Mouse (Mus musculus): ENCODE measurements at regions not wholly inside any gene's neighbourhood (a gene's known extent, or its start where the extent isn't known, plus 50 kb on each side); places are given as distances from the start of the nearest gene placed in this dataset.
"Not testable (repeated sequence)": the region's sequence is repeated elsewhere in the genome, so short reads cannot be mapped to it uniquely, and the experiment has no call there.

DNA sequence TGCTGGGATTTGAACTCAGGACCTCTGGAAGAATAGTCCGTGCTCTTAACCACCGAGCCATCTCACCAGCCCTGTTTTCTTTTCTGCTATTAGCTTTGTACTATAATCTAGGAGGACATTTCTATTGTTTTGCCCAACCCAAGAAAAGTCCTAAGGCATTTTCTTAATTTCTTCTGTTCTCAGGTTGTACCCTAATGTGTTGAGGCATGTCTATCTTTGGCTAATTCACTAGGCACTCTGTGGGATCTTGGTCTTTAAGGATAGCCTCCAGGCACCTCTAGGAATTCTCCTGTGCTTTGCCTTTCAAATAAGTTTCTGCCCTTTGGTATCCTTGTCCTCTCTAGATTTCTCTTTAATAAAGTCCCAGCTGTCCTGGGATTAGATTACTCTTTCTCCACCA lies 214.6 kb upstream of the Sesn3 start:
- DNase-seq: no peak

DNA sequence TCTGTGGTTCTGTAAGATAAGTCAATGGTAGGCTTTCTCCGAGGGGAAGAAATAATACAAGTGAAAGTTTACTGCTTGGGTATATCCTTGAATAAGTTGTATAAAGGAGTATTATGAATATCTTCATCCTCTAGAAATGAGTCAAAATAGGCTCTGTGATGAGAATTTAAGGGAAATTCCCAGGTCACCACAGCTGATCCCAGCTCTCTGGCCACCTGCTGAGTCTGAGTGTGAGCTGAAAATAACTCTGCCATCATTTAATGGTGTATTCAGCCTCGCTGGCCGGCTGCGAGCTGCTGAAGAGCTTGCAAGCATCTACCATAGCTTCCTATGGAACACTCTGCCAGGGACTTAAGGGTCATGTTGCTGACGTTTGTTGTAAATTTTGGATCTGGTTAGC lies 213.5 kb upstream of the Sesn3 start:
- DNase-seq: no peak

DNA sequence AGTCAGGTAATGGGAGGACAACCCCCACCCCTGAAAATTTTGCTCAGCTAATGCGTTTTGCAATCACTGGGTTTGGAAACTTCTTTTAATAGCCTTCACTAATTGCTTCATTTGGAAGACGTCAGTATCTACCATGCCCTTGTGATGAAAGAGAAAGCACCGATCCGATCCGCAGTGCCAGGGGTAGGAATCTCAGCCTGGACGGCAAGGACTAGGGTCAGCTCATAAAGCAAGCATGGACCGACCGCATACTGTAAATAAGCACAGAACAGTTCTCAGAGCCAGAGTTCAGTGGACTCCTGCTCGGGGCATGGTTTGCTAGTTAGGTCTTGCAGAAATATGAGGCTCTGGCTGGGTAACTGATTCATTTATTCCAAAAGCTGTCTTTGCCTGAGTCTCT lies 213.0 kb upstream of the Sesn3 start:
- no peak for DNase-seq

DNA sequence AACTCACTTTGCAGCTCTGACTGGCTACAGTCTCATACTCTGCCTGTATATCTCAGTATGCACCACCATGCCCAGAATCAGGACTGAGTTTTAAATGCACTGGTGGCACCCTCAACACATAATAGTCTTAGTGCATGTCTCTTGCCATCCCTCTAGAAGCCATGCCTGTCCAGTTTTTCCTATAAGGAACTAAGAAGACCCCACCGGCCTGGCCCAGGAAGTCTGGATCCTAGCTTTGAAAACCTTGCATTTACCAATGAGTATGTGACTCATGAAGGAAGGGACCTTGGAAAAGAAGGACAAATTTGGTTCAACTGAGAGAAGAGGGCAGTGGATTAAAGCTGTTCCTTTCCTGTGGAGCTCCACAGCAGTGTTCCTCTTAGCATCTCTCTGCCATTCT lies 212.2 kb upstream of the Sesn3 start:
- no peak for DNase-seq

DNA sequence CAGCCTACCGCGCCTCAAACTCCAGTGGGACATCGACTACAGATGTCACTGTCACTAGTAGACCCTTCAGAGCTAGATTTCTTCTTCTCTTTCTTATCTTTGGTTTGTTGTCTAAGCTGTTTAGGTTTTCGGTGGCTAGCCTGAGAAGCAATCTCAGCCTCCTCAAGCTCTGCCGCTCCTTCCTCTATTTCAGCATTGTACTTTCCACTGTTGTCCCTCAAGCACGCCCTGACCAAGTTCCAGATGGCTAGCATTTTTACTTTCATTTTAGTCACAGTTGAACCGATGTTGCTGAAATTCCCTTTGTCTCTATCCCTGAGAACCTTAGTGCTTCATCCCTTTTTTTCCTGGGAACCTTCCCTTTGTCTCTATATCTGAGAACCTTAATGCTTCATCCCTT lies 208.1 kb upstream of the Sesn3 start:
- DNase-seq: peak; percentile 29 to 42

DNA sequence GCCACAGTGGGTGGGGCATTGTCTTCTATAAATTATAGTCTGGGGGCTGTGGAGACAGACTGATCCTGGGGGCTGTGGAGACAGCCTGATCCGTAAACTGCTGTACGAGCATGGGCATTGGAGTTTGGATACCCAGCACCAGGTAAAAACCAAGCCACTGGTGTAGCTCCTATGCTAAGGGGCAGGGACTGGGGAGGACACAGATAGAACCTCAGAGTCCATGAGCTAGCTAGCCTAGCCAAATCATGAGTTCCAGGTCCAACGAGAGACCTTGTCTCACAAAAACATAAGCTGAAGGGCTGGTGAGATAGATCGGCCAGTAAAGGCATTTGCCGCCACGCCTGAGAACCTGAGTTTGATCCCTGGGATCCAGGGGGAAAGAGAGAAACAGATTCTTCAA lies 205.8 kb upstream of the Sesn3 start:
- DNase-seq: no peak

DNA sequence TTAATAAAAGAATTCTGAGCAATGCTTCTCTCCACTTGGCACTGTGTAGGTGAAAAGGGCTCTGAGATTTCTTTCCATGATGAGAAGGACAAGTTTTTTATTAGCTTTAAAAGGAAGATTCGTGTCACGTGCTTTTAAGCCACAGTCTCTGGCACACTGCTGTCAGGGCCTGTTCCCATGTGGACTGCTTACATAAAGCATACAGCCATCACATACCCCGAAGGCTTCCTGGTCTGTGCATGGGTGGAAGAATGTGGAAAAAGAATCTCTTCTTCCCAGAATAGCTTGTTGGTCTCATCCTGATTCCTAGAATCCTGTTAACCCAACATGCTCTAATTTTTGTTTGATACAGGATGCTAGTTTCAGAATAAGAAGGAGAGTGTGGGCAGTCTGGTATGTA lies 205.1 kb upstream of the Sesn3 start:
- no peak for DNase-seq

DNA sequence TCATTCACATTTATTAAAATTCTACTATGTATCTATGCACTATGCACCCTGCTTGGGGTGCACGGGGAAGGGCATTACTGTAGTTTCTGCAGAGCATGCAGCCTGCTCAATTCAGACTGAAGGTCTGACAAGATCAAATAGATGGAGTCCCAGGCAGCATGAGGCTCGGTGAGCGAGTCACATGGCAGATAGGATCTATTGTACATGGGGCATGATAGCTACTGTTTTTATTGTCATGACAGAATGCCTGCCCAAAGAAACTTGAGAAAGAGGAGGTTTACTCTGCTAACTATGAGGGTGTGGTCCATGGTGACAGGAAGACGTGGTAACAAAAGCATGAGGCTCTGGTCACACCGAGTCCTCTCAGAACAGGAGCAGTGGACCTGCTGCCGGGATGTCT lies 203.1 kb upstream of the Sesn3 start:
- DNase-seq: no peak

DNA sequence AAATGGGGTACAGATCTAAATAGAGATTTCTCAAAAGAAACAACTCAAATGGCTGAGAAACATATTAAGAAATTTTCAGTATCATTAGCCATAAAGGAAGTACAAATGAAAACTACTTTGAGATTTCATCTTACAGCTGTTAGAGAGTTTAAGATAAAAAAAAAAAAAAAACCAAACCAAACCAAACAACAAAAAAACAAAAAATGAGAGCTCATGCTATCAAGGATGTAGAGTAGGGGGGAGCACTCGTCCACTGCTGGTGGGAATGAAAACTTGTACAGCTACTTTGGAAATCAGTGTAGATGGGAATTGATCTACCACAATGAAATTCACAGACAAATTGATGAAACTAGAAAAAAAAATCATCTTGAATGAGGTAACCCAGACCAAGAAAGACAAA lies 201.9 kb upstream of the Sesn3 start:
- no peak for DNase-seq

DNA sequence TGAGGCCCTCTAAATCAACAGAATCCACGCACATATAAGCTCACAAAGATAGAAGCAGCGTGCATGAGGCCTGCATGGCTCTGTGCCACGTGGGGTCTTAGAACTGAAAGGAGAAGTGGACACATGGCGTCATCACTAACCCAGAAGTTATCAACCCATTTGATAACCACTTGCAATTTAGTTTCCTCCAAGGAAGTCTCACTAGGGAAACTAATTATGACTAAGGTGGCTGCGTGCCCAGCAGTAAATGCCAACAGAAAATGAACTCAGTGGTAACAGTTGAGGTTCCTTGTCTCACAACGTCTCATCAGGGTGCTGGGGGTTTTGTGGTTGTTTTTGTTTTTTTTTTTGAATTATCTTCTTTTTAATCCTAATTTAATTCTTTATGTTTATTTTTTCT lies 200.6 kb upstream of the Sesn3 start:
- DNase-seq: peak; percentile 43 to 52

DNA sequence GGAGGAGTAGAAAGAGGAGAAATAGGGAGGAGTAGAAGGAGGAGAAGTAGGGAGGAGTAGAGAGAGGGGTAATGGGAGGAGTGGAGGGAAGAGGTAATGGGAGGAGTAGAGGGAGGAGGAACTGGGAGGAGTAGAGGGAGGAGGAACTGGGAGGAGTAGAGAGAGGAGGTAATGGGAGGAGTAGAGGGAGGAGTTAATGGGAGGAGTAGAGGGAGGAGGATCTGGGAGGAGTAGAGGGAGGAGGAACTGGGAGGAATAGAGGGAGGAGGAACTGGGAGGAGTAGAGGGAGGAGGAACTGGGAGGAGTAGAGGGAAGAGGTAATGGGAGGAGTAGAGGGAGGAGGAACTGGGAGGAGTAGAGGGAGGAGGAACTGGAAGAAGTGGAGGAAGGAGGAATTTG lies 200.0 kb upstream of the Sesn3 start:
- DNase-seq: not testable (repeated sequence)

DNA sequence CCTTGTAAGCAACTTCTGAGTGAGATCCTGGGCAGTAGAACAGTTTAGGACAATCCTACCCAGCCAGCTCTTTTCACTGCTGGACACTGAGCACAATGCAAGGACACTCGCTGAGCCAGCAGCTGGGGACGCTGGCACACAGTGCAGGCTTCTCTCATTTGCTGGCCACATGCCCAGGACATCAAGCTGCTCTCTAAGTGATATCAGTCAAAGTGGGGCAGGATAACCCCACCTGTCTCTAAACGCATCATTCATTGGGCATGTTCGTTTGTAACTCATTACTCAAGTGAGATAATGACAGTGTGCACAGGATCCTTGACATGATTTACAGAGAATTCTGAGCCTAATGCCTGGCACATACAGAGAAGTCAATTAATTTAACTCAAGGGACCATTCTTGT lies 199.4 kb upstream of the Sesn3 start:
- DNase-seq: no peak

DNA sequence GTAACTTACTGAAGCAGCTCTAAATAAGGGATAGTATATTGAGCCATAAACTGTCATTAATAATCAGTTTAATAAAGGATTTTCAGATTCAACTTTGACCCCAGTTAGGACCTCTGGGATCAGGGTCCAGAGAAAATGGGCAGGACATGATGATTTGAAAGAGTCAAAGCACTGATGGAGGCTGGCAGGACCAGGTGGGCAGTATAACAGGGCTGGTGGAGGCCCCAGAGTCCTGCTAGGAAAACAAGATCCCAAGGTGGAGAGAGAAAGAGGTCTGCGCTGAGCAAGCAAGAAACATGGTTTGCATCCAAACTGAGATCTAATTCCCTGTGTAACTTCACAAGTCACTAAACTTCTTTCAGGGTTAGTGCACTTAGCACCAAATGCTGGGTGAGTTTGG lies 199.0 kb upstream of the Sesn3 start:
- no peak for DNase-seq

DNA sequence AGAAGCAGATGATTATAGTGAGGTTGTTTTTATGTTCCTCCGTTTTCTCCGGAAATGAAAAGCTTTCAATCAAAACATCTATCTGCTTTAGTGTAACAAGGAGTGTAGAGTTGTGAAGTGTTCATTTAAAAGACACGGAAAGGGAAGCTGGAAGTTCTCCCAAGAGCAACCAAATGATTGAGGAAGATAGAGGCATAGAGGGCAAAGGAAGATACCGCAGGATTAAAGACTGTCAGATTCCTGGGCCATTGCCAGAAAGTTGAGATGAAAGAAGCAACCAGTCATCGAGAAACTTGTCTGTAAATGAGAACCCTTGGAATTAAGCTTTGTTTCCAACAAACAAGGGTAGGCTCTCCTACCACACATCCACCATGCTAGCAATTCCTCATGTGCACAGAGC lies 198.1 kb upstream of the Sesn3 start:
- DNase-seq: no peak

DNA sequence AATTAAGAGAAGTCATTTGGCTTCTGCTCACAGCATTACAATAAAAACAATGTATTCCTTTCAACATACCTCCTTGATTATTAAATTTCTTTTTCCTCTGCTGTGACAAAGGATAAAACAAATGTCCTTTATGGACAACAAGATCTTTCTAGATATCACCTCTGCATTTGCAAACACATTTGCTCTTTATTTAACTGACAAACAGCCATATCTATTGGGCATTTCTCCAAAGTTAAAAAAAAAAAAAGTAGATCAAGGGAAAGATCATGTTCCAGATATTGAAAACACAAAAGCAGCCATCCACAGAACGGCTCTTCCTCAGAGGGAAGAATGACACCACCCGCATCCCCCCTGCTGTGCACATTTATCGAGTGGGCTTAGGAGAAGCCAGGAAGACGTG lies 193.7 kb upstream of the Sesn3 start:
- DNase-seq: no peak

DNA sequence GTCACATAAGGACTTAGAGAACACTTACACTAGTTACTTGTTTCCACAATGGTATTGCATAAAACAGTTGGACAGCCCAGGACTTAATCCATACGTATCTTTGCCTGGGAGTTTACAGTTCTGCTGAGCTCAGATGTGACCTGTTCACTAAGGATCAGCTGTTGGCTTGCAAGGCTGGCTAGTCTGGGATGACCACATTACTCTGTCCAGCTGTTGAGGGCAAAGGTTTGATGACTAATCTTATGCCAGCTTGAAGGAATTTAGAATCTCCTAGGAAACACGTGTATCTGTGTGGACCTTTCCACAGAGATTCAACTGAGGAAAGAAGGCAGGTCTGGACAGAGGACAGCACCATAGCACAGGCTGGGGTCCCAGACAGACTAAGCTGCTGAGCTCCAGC lies 188.7 kb upstream of the Sesn3 start:
- DNase-seq: no peak

DNA sequence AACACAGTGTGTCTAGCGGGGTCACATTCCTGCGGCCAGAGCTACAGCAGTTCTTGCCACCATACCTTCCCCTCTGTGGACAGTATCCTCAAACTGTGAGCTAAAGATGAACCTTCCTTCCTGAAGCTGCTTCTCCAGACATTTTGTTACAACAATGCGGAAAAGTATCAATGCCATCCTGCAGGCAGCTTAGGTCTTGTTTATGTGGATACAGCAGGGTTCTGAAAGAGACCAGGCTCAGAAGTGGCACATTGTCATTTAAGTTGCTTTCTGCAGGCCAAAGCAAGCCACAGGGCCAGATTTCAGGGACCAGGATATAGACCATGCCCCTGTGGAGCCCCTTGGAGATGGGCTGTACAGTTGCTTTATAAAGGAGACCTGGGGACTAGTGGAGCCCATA lies 188.3 kb upstream of the Sesn3 start:
- no peak for DNase-seq

DNA sequence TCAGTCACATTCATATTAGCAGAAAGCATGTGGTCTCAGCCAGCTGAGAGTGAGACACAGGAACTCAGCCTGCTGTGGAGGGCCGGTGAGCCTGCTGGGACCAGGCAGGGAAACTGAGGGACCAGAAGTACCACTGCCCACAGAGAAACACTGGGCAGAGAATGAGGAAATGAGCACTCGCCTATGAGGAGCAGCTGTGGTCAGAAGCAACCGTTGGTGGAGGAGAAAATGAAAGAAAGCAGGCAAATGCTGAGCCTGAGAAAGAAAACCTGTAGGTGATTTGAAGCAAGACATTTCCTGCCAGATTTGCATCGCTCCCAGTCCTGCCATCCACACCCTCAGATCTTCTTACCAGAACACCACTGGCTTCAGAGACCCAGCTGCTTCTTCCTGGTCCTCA lies 187.0 kb upstream of the Sesn3 start:
- peak; percentile 45 to 46 for DNase-seq

DNA sequence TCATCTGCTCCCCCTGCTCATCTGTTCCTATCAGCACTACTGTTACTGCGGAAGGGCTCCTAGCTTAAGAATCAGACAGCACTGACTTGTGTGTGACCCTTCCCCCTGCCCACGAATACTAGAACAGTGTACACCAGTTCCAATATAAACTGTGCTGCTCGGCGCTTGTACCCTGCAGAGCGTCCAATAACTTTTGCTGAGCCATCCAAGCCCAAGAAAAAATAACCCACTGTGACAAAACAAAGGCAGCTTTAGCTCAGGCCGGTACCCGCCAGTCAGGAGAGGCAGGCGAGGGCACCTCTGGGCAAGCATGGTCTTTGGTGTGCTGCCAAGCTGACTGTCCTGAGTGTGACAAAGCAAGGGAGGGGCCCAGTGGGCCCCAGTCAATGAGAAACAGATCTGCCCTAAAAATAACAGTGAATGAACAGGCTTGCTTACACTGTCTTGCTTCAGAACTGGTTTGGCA lies 185.0 kb upstream of the Sesn3 start:
- DNase-seq: no peak

DNA sequence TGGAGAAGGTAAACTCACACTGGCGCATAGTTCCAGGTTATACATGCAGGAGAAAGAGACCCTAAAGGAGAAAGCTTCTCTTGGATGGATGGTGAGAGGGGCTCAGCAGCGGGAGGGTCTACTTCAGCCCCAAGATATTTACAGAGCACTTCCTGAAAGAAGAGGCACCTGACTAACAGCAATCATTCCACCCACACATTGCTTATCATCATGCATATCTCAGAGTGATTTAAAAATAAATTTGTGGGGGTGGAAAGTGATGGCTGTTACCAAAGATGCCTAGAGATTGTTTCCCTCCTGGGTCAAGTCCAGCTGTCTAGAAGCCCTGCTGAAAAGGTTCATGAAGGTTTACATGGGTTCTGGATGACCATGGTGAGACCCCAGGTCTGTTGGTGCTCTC lies 184.4 kb upstream of the Sesn3 start:
- no peak for DNase-seq

DNA sequence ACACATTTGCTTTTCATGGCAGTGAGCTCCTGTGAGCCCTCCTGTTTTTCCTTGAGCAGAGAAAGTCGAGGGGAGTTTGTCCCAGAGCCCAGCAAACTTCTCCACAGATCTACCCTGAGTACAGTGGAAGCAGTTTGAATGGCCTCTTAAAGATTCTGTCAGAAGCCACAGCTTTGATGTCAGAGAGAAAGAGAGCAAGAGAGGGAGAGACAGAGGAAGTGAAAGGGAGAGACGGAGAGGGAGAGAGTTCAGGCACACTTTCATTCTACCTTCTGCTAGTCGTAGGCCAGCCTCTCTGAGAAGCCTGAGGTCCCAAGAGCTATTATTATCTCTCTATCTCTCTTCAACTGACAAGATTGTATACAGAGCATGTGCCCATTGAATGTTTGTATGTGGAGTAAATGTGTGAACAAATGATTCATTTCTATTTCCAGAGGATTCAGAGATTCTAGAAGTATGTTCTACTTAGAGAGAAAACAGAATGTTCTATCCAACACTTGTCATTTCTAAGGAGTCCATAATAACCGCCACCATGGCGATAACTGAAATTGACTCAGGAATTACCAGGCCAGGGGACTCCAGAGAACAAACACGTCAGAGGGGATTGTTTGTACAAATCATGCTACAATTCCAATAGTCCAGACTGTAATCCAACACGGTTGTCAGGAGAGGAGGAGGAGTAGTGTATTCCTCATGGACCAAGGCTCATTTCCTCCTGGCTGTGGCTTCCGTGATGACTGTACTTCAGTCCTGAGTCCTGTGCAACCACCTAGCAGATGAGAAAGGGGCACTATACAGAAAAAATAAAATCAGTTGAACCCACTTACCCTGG lies 183.6 kb upstream of the Sesn3 start:
- DNase-seq: no peak

DNA sequence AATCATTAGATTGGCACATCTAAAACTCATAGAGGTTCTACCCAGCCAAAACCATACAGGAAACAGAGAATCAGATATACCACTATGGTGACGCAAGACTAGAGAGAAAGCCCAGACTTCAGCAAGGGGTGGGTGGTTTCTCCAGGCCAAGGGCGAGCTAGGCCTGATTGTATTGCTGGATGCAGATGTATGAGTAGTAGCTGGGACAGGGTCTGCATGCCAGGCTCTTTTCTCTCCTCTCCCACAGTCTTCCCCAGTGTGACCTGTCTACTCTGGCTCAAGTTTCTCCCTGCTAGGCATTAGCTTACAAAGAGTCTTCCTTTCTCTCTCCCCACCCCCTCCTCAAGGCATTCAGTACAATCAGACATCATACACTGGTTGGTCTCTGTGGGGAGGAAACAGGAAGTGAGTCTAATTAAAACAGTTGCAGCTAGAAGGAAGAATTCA lies 181.8 kb upstream of the Sesn3 start:
- DNase-seq: peak; percentile 60 to 63

DNA sequence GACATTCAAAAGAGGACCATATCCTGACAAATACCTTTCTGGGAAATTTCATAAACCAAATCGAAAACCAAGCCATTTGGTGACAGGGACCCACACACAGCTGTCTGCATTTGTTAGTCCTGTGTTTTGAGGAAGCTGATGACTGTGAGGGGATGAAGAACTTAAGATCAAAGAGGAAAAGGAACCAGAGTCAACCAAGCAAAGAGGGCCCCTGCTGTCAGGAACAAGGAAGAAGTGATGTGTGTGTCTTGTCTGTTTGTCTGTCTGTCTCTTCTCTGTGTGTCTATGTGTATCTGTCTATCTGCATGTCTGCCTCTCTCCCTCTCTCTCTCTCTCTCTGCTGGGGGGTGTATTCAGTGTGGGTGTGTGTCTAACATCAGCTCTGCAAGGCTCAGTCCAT lies 171.3 kb upstream of the Sesn3 start:
- peak; percentile 41 to 50 for DNase-seq

DNA sequence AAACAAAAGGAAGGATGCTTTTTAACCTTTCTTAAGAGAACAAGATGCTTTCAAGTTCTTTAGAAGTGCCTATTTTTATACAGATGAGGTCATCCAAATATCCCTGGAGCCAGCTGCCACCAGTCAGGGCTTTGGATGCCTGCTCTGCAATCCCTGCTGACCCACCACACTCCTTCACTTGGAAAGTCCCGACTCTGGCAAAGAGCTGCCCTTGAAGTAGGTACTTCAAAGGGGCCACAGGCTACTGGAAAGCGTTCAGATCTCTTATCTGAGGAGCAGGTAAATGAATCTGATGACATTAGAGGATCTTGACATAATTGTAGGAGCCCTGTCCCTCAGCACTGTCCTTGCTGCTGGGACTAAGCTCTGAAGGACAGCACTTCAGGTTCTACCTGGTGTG lies 169.9 kb upstream of the Sesn3 start:
- no peak for DNase-seq

DNA sequence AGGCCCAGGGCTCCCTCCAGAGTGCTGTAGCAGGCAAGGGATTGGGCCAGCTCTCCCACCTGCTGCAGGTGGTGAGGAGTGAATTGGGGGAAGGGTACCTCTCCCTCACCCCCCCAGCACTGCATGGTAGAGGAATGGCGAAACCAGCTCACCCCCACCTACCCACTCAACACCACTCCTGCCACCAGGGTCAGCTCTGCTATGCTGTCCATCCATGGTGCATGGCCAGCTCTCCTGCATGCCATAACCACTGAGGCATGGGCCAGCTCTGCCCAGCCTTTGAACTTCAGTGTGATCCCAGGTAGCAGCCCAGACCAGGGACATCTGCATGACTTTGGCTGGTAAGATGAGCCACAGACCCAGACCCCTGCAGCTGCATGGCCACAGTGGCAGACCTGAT lies 168.5 kb upstream of the Sesn3 start:
- DNase-seq: no peak

Data from B cell, adult 2 months (primary cell).